Mouse (Mus musculus): ENCODE data around the gene Snx13.

Snx13 gene

GRCm38 (mm10) chr12:35046999-35047319 is at the start of gene Snx13:
Gene Snx13 (plus strand): TSS chr12:35047186.
- DNase-seq (ENCODE audit: low read depth) = peak; percentile 75

GRCm38 (mm10) chr12:34997597-34998182 is 49.3 kb upstream of the Snx13 start:
- DNase-seq (ENCODE audit: low read depth) = no peak

- DNase-seq (ENCODE audit: low read depth) = no peak
Observed at GRCm38 (mm10) chr12:34998778-34999467, 48.1 kb upstream of the Snx13 start.

GRCm38 (mm10) chr12:35000323-35000722 is 46.7 kb upstream of the Snx13 start:
- DNase-seq (ENCODE audit: low read depth) = no peak

GRCm38 (mm10) chr12:35005748-35006147 is 41.2 kb upstream of the Snx13 start:
- DNase-seq (ENCODE audit: low read depth) = no peak

DNA sequence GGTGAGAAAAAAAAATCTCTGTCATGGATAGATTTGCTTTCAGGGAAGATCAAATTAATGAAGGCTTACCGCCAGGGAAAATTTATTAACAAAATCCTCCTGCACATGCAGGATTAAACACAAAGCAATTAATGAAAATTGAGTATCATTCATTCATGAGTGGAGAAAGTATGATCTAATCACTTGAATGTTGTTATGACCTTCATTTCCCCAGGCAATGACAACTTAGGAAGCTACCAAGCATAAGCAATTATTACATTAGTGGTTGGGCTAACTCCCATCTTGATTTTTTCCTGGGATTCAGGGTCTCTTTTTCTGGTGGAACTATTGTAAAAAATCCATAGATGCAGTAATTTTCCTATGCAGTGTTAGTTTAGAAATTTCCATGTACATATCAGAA is 39.1 kb upstream of the Snx13 start:
- DNase-seq (ENCODE audit: low read depth) = no peak

- no peak for DNase-seq (ENCODE audit: low read depth)
Observed at GRCm38 (mm10) chr12:35008340-35009137, 38.4 kb upstream of the Snx13 start.

DNA sequence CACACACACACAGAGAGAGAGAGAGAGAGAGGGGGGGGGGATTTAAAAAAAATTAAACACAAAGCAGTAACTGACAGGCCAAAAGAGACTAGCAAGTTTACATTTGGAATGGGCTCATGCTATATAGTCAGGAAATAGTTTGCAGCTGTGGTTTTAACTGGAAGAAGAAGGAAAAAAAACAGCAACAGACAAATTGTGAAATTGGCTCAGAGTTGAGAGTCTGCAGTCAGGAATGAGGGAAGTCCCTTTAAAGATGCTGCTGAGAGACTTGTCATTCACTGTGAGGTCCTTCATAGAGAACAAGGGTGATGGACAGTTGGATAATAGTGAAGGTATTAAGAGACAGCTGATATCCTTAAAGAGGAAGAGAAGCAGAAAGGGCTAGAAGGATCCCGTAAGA is 35.5 kb upstream of the Snx13 start:
- no peak for DNase-seq (ENCODE audit: low read depth)

DNA sequence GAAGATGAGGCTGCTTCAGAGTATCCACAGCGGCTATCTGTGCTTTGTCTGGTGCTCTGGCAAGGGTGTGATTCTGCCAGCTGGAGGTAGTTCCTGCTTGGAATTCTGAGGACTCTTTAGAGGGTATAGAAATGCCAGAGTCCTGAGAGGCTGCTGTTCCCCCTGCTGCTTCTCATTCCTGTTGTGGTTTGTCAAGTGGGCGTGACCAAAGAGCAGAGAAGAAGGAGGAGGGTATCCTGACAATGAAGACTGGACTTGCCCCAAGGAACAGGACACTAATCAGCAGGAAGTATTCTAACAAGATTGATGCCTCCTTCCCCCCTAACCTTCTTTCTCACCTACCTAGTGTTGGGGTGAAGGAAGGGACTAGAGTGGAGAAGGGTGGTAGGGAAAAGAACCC is 33.0 kb upstream of the Snx13 start:
- no peak for DNase-seq (ENCODE audit: low read depth)

GRCm38 (mm10) chr12:35016056-35016455 is 30.9 kb upstream of the Snx13 start:
- DNase-seq (ENCODE audit: low read depth) = no peak

DNA sequence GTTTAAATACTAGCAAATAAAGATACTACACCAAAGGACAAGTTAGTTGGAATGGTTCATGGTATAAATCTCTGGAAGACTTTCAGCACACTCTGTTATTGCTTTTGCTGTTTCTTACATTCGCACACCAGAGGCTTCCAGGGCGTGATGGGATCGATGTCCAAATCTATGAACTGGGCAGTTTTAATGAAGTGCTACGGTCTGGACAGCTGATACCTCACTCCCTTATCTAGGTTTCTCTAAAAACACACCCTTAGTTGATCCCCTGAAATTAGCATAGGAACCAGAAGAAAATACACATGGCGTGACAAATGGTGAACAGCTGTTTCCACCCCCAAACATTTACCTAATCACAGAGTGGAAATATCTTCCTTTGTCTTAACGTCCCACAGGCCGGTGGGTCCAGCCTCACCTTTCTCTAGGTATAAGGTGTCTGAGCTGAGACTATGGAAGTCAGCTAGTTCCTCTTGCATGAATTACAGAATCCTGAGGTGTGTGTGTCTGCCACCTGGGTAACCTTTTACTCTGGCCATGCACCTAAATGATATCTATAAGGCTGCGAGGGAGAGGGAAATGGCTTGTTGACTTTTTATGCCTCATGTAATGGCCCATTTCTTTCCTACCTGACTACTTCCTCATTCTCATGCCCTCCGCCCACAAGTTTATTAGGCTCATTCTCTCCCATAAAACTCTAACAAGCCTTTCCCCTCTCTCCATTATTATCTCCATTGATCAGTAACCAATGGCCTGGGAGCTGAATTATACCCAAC is 30.3 kb upstream of the Snx13 start:
- DNase-seq (ENCODE audit: low read depth) = no peak

DNA sequence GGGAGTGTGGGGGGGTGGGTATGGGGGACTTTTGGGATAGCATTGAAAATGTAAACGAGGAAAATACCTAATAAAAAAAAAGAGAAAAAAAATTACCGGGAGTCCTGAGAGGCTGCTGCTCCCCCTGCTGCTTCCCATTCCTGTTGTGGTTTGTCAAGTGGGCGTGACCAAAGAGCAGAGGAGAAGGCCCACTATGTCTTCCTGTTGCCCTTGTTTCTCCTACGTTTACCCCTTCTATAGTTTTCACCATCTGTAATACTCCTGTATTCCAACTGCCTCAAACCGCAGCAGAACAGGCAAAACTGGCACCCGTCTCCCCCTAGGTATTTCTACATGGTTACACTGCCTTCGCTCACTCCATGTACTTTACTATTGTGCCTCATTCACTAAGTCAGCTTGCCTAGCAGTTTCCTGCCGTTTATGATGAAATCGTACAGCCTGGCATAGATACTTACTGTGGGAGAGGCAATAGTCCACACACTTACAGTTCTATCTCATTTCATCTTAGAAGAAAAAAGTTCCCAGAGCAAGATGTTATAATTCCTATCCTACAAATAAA is 28.2 kb upstream of the Snx13 start:
- no peak for DNase-seq (ENCODE audit: low read depth)

DNA sequence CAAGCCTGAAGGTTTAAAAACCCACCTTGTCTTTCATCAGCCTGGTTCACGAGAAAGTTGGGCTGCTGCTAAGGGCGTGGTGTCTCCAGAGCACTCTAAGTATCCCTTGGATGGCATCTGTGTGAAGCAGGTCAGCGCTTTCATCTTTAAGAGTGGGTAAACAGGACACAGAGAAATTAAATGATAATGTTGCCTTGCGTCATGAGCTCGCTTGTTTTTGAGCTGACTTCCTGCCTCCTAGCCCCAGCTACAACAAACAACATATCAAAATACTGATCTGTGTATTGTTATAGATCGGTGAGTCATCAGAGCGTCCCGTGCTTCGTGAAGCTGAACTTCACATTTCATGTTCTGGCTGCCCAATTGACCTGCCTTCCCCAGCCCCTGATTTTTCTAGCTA is 25.7 kb upstream of the Snx13 start:
- no peak for DNase-seq (ENCODE audit: low read depth)

DNA sequence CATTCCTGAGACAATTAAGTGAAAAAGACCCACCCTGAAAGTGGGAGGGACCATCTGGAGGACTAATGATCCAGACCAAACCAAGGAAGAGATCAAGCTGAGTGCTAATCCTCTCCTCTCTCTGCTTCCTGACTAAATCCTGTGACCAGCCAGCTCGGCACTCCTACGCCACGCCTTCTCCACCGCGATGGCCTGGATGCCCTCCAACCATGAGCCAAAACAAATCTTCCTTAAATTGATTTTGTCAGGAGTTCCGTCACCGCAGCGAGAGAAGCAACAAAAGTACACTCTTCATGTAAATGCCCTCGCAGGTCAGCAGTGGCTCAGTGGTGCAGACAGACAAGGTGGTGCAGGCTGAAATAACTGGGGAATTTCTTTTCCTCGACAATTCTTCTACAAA is 24.9 kb upstream of the Snx13 start:
- DNase-seq (ENCODE audit: low read depth) = no peak

GRCm38 (mm10) chr12:35025916-35026432 is 21.0 kb upstream of the Snx13 start:
- DNase-seq (ENCODE audit: low read depth) = no peak

- DNase-seq (ENCODE audit: low read depth) = no peak
Observed at GRCm38 (mm10) chr12:35027533-35027932, 19.5 kb upstream of the Snx13 start.

DNA sequence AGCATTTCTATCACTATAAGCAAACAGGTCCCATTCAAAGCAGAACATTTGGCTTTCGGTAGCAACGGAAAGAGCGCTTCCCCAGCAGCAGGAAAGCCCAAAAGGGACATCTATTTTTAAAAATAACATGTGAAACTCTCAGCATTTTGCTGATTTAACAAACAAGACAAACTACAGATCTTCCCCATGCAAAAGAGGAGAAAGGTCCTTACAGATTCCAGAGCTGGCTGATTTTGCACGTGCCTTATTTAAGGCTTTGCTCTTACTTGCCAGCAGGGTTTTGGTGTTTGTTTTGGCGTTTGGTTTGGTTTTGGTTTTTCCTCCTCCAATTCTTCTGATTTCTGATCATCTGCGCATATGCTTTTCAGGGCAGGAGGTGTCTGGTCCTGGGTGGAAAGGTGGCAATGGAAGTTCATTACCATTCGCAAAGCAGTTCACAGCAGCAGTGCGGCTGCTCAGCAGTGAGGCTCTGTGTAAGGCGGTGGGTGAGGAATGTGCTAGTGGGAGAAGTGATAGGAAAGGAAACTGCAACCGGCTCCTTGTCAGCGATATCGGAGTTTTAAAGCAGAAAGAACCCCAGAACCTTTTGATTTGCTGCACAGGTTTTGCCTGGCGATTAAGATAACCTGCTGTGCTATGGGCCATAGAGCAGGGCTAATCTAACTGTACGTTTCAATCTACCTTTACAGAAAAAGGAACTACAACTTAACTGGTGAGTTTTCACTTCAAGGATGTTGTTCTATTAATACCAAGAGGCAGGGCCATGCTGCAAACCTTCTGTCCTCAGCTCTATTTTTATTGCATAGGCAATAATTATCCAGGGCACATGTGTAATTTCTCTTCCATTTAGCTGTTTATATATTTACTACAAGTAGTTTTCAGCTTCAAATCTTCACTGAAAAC is 8.1 kb upstream of the Snx13 start:
- DNase-seq (ENCODE audit: low read depth) = no peak

DNA sequence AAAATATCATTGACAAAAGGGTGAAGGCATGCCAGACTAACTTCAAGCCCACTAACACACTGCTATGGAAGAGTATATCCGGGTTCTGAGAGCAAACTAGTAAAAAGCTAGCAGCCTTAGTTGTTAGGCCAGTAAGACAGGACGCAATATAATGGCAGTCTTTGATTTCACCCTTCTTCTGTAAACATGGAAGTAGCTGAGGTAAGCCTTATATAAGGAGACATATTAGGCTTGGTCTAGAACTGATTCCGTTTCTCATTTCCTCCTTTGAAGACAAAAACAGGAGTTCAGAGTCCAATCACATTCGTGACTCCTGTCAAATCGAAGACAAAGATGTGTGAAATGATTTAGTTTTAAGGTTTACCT is 7.4 kb upstream of the Snx13 start:
- no peak for DNase-seq (ENCODE audit: low read depth)

- DNase-seq (ENCODE audit: low read depth) = no peak
Observed at GRCm38 (mm10) chr12:35041964-35042363, 5.0 kb upstream of the Snx13 start.

DNA sequence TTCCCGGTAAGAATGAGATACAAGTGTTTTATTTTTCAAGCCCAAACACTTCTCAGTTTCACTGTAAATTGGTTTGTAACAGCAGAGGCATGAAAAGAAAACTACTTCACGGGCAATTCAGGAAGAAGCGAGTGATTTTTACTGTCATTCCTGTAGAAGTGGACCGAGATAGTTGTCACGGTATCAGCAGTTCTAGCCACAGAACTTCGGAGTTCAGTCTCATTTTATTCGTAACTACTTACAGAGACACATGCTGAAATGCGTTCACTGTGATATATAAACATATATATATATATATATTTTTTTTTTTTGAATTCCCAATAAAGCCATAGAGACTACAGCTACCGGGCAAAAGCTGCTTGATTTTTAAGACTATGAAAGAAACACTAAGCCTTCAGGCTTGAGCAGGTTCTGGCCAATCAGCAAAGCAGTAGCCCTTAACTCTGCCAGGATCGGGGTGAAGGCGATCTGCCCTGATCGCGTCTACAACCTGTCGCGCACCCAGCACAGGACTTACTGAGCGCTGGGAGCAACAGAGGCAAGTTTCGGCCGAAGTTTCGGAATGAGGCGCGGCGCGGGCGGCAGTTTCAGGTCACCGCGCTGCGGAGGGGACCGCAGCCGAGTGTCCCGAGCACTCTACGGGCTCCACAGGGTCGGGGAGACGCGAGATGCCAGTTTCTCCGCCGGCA is 532 bp upstream of the Snx13 start:
- DNase-seq (ENCODE audit: low read depth) = no peak
